Mouse (Mus musculus) midbrain, embryonic 16.5 days (tissue): ENCODE measurements around the gene Vstm2b. TPM values are rescaled to one million over a fixed set of nuclear protein-coding genes. Genes with fewer than 3 reads are reported as not detected.

ENCODE experiments used
- ATAC-seq: fragments of 200-750 bp; cut with Nextera tagmentation; 2 replicates; pipeline ENCODE4 v1.8.0; 2017; ENCODE audit warnings: moderate TSS enrichment
- H3K27ac ChIP-seq: fragments of 300-500 bp; sonication (generic); 2 replicates; pipeline ENCODE4 v1.5.1; 2014; ENCODE audit warnings: mild to moderate bottlenecking, low read length, mixed read lengths
- H3K27me3 ChIP-seq: fragments of 300-500 bp; sonication (generic); 2 replicates; pipeline ENCODE4 v1.6.1; 2014; ENCODE audit warnings: low read depth, low read length, mixed read lengths; ENCODE audit not compliant: control insufficient read depth, insufficient read depth
- H3K36me3 ChIP-seq: fragments of 300-500 bp; sonication (generic); 2 replicates; pipeline ENCODE4 v1.6.1; 2014; ENCODE audit warnings: mild to moderate bottlenecking, low read length, moderate library complexity, mixed read lengths; ENCODE audit not compliant: control insufficient read depth, insufficient read depth
- H3K4me1 ChIP-seq: fragments of 300-500 bp; sonication (generic); 2 replicates; pipeline ENCODE4 v1.6.1; 2014; ENCODE audit warnings: mild to moderate bottlenecking, low read length, mixed read lengths; ENCODE audit not compliant: control insufficient read depth, insufficient read depth
- H3K4me2 ChIP-seq: fragments of 300-500 bp; sonication (generic); 2 replicates; pipeline ENCODE4 v1.6.1; 2014; ENCODE audit warnings: mild to moderate bottlenecking, low read length, mixed read lengths
- H3K4me3 ChIP-seq: fragments of 300-500 bp; sonication (generic); 2 replicates; pipeline ENCODE4 v1.5.1; 2014; ENCODE audit warnings: low read depth, mild to moderate bottlenecking, low read length, moderate library complexity, mixed read lengths
- H3K9ac ChIP-seq: fragments of 300-500 bp; sonication (generic); 2 replicates; pipeline ENCODE4 v1.6.1; 2014; ENCODE audit warnings: low read depth, low read length, mixed read lengths
- H3K9me3 ChIP-seq: fragments of 300-500 bp; sonication (generic); replicated peaks from 2 replicates; pipeline ENCODE4 v1.6.1; 2014; ENCODE audit warnings: mild to moderate bottlenecking, low read length, mixed read lengths; ENCODE audit not compliant: control insufficient read depth, poor library complexity, severe bottlenecking
- WGBS: fragments of 180-500 bp; shearing (Covaris S2); extraction: QIAGEN DNeasy Blood & Tissue Kit; methylation state at CpG from one replicate; pipeline ENCODE4 v1.1.7; 2014; 5-methylcytosine and 5-hydroxymethylcytosine counted together
- polyA plus RNA-seq: library from polyadenylated mRNA; unstranded; fragments of >200 nt; fragmentation: Nextera tagmentation; extraction: Ambion mirVana; gene quantifications from 2 replicates; pipeline ENCODE4 v1.2.1, GENCODE M21; 2015

Vstm2b gene
- polyA plus RNA-seq, 1 experiment from 2014 or later = 24.5 TPM

DNA sequence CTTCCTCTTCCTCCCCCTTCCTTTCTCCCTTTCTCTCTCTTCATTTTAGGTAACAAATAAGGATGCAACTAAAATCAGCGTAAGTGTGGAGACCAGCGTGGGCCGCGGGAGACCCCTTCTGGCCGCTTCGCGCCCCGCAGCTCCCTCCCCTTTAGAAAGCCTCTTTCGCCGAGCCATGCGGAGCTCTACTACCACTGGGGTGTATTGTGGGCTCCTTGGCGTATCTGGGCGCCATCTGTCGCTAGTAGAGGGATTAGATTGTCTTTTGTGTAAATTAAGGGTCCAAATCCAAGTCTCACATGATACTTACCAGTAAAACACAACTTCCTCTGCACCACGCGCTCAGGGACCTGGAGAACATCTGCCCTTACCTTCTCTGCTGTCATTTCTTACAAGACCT is 3.1 kb downstream of the Vstm2b start:
- peaks cover 29% of the 10 kb centered on the region for H3K4me1 ChIP-seq
- H3K4me2 ChIP-seq = peak overlapping the region; percentile 89
- 2% methylated on average over 16 of the region's 16 CpGs for WGBS
- H3K36me3 ChIP-seq = peaks cover 3% of the 10 kb centered on the region; the same call in 1 of the 2 replicates
- H3K27me3 ChIP-seq = no peaks in the 10 kb centered on the region
- no peaks in the 10 kb centered on the region for H3K9me3 ChIP-seq
- H3K27ac ChIP-seq = peak overlapping the region; percentile 21; the same call in 1 of the 2 replicates
- peak; percentile 85 for ATAC-seq
- H3K9ac ChIP-seq = peak overlapping the region; percentile 87
- peak overlapping the region; percentile 74 for H3K4me3 ChIP-seq

DNA sequence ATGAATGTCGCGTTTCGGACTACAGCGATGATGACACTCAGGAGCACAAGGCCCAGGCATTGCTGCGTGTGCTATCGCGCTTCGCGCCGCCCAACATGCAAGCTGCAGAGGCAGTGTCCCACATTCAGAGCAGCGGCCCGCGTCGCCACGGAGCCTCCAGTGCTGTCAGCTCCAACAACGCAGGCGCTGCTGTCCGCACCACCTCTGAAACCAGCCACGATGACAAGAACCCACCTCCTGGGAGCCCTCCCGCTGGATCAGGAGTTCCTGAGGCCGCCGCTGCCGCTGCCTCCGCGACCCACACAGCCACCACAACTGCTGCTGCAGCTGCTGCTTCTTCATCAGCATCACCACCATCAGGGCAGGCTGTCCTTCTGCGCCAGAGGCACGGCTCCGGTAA is 4.4 kb downstream of the Vstm2b start:
- Histone ChIP-seq H3K4me1 (peaks cover 31% of the 10 kb centered on the region), H3K27me3 (no peaks in the 10 kb centered on the region), H3K36me3 (peaks cover 3% of the 10 kb centered on the region; the same call in 1 of the 2 replicates), H3K9ac (peak overlapping the region; percentile 76), H3K4me2 (peak overlapping the region; percentile 89), H3K9me3 (no peaks in the 10 kb centered on the region), H3K27ac (peak overlapping the region; percentile 58), H3K4me3 (peak overlapping the region; percentile 43)
- WGBS = 15% methylated on average over 28 of the region's 28 CpGs
- ATAC-seq = 0 out of 2 replicates have a peak, but pooled peaks have one; percentile 6

DNA sequence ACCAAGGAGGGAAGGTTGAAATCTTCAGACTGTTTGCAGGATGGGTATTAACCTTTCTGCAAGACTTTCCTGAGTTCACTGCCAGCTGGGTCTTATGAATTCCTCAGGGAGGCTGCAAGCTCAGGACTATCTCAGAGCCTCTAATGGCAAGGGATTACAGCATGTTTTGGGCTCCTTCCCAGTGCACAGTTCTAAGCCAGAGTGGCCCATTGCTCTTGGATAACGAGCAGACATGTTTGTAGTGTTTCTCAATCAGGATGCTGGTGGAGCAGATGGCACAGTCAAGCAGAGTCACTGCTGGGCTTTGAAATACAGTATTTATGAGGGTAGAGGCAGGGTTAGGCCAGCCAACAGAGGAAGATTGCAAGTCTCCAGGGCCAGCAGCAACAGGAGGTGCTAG is 8.4 kb downstream of the Vstm2b start:
- Histone ChIP-seq H3K4me3 (no peak overlapping the region), H3K4me2 (no peak overlapping the region), H3K9ac (no peak overlapping the region), H3K9me3 (no peaks in the 10 kb centered on the region), H3K36me3 (peaks cover 10% of the 10 kb centered on the region), H3K27me3 (no peaks in the 10 kb centered on the region), H3K27ac (no peak overlapping the region), H3K4me1 (peaks cover 22% of the 10 kb centered on the region)
- ATAC-seq = no peak
- WGBS = 65% methylated on average over 1 of the region's 1 CpGs

DNA sequence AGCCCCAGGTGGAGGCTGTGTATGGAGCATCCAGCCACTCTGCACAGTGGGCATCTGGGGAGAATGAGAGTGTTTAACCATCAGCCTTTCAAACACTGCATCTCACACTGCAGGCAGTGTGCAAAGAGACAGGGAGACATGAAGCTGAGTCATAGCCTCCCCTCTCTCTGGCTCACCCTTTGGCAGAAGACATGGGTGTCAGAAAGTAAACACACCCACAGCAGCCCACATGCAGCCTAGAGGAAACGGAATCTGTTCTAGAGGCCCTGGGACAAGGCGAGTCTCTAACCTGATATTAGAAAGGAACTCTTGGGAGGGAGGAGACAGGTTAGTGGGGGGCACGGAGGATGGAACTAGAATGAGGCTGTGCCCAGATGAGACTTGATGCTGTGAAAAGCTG is 18.6 kb downstream of the Vstm2b start:
- Histone ChIP-seq H3K9ac (no peak overlapping the region), H3K36me3 (no peaks in the 10 kb centered on the region), H3K4me1 (peaks cover 2% of the 10 kb centered on the region; the same call in 1 of the 2 replicates), H3K4me3 (no peak overlapping the region), H3K9me3 (no peaks in the 10 kb centered on the region), H3K27me3 (no peaks in the 10 kb centered on the region), H3K27ac (no peak overlapping the region), H3K4me2 (no peak overlapping the region)
- no peak for ATAC-seq
- 91% methylated on average over 3 of the region's 3 CpGs for WGBS

DNA sequence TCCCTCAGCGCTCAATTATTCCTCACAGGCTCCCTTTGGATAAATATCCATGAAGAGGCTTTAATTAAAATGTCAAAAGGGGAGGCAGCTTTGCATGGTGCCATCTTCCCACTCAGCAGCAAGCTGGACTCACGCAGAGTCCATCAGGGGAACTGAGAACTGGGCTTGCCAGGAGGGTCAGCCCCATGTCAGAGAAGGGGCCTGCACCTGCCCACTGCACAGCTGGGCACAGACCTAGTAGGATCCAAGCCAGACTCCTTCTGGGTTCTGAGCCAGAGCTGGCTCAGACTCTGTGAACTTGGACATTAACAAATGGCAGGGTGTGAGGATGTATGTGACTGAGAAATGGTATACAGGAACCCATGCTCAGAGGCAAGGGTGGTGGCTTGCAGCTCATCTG is 22.0 kb downstream of the Vstm2b start:
- H3K4me1 ChIP-seq = peaks cover 2% of the 10 kb centered on the region; the same call in 1 of the 2 replicates
- no peaks in the 10 kb centered on the region for H3K27me3 ChIP-seq
- 0 out of 2 replicates have a peak, but pooled peaks have one; percentile 63 for ATAC-seq
- no peaks in the 10 kb centered on the region for H3K9me3 ChIP-seq
- 0 out of 2 replicates have a peak, but pooled peaks cover 2% of the 10 kb centered on the region for H3K36me3 ChIP-seq
- WGBS = 64% methylated on average over 2 of the region's 2 CpGs
- no peak overlapping the region for H3K9ac ChIP-seq
- no peak overlapping the region for H3K4me3 ChIP-seq
- H3K4me2 ChIP-seq = no peak overlapping the region
- no peak overlapping the region for H3K27ac ChIP-seq

DNA sequence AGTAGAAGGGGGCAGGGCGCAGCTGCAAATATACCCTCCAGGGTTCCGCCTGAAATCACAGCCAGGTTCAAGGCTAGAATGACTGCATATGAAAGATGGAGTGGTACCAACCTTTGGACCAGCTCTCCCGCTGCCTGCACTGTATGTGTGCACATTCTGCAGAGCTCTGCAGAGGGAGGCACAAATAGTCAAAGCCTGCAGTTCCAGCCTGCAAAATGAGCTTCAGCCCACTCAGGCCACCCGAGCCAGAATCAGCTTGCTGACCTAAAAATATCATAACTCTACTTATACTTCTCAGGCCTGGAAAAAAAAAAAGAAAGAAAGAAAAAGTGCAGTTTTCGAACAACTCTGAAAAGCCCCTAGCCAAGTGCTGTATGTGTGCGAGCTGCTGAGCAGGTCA is 23.2 kb downstream of the Vstm2b start:
- no peak overlapping the region for H3K4me2 ChIP-seq
- H3K4me1 ChIP-seq = peaks cover 2% of the 10 kb centered on the region; the same call in 1 of the 2 replicates
- H3K9ac ChIP-seq = no peak overlapping the region
- H3K36me3 ChIP-seq = 0 out of 2 replicates have a peak, but pooled peaks cover 3% of the 10 kb centered on the region
- H3K9me3 ChIP-seq = no peaks in the 10 kb centered on the region
- WGBS = 84% methylated on average over 6 of the region's 6 CpGs
- no peak overlapping the region for H3K27ac ChIP-seq
- no peak for ATAC-seq
- no peaks in the 10 kb centered on the region for H3K27me3 ChIP-seq
- no peak overlapping the region for H3K4me3 ChIP-seq

DNA sequence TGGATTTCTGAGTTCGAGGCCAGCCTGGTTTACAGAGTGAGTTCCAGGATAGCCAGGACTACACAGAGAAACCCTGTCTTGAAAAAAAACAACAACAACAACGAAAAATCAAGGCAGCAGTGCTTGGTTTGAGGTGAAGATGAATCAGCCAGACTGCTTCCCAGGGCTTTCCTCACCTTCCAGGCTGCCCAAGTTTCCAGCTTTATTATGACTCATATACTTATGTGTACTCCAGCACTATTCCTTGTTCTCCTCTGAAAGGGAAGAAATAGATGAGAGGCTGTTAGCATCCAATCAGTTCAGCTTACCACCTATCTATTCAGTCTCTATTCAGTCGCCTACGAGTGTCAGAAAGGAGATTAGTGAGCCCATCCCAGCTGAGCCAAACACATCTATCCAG is 24.7 kb downstream of the Vstm2b start:
- WGBS = 73% methylated on average over 4 of the region's 4 CpGs
- H3K9me3 ChIP-seq = no peaks in the 10 kb centered on the region
- no peak for ATAC-seq

DNA sequence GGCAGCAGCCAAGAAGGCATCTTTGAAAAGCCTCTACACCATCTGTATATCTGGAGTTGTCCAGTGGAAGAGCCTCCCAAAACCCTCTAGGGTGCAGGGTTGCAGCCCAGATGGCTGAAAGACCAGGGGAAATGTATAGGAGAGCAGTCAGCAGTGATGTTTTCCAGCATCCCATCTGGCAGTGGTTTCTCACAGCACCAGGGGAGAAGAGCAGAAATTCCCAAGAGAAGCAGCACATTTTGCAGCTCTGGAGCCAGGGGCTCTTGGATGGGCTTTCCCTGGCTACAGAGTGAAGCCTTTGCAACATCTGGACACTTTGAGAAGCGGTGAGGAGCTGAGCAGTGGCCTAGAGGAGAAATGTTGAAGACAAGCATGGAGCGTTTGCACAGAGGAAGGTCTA is 30.3 kb downstream of the Vstm2b start:
- Histone ChIP-seq H3K4me1 (no peaks in the 10 kb centered on the region), H3K27ac (no peak overlapping the region), H3K9me3 (no peaks in the 10 kb centered on the region), H3K27me3 (no peaks in the 10 kb centered on the region), H3K4me3 (no peak overlapping the region), H3K36me3 (peaks cover 7% of the 10 kb centered on the region), H3K9ac (no peak overlapping the region), H3K4me2 (no peak overlapping the region)
- ATAC-seq = no peak
- 97% methylated on average over 2 of the region's 2 CpGs for WGBS

More for the DNA sequence above, 24.7 kb downstream of the Vstm2b start:
- Histone ChIP-seq H3K9ac (no peak overlapping the region), H3K4me2 (no peak overlapping the region), H3K4me3 (no peak overlapping the region), H3K36me3 (0 out of 2 replicates have a peak, but pooled peaks cover 3% of the 10 kb centered on the region), H3K27me3 (no peaks in the 10 kb centered on the region), H3K4me1 (peaks cover 2% of the 10 kb centered on the region; the same call in 1 of the 2 replicates), H3K27ac (no peak overlapping the region)

DNA sequence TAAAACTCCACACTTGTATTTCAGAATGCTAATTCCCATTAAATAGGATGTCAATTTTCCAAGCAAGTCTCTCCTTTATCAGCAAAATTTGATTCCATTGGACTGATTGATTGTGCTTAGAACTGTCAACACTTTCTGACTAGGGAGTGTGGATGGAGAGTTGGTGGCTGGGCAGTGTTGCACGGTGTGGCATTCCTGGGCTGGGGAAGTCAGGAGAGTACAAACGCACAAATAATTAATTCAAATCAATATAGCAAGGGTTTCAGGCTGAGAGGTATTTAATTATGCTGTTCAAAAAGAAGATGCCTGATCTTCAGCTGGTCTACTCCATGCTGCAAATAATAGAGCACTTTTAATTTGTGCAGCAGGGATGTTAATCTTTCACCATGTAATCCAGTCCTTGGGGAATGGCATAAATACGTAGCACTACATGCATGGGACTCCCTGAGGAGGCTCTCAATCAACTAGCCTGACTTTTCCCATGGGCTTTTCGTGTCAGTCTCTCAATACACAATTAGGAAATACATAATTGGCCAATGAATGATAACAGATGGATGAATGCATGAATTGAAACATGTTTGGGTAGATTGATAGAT is 38.6 kb downstream of the Vstm2b start:
- Histone ChIP-seq H3K36me3 (no peaks in the 10 kb centered on the region; the same call in 1 of the 2 replicates), H3K4me3 (no peak overlapping the region), H3K27ac (no peak overlapping the region), H3K4me2 (no peak overlapping the region), H3K9me3 (no peaks in the 10 kb centered on the region), H3K9ac (no peak overlapping the region), H3K27me3 (no peaks in the 10 kb centered on the region), H3K4me1 (no peaks in the 10 kb centered on the region)
- WGBS = 38% methylated on average over 4 of the region's 4 CpGs
- ATAC-seq = peak; percentile 66
